10 mouse cellular contexts compared by ENCODE assay signal in the genomic region with DNA sequence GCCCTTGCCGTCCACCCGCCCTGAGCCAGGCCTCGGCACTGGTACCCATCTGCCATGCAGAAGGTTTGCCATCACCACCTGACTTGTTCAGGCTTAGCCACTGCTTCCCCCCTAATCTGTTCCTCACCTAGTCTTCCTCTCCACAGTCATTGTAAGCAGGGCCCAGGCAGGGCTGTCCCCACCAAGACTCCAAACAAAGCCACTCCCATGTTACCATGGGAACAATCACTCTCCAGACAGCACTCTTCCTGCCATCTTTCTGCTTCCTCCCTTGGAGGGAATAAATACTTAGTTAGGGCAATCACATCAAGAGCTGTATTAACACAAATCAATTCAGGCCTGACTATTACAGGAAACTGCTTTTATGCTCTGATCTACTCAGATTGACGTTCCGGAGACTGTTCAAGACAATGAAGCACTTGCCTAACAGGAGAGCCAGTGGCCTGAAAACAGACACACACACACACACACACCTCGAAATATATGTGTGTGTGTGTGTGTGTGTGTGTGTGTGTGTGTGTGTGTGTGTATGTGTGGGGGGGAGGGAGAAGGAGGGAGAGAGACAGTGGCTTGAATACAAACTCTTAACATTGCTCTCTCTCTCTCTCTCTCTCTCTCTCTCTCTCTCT. TPM values are rescaled to one million over a fixed set of nuclear protein-coding genes. Genes with fewer than 3 reads are reported as not detected.
A peak's percentile ranks its signal among the peaks of the same experiment; 100 is the strongest.
DNase-seq lines count a peak whose midpoint lies in the region; ATAC-seq lines count a peak whose summit lies in the region.
"Had no signal": no experiment of that assay in that cellular context is flagged by ENCODE, and none has a peak within 500 bp of the region (broad histone marks: within the 10 kb centered on the region; RNA-seq: fewer than 3 reads in every experiment).

No protein-coding gene starts in this region.

- peak; percentile 94 for ATAC-seq in neural tube, embryonic 11.5 days (ENCODE audit: insufficient read depth, low FRiP score, low TSS enrichment)
- ATAC-seq in heart, embryonic 14.5 days (ENCODE audit: insufficient number of reproducible peaks, insufficient read depth, low FRiP score, low read depth) = peak; percentile 81
- peak; percentile 97 for ATAC-seq in midbrain, embryonic 13.5 days

- H3K4me2 ChIP-seq in neural tube, embryonic 11.5 days (ENCODE audit: low read depth) = no peak overlapping the region
- H3K4me2 ChIP-seq in heart, embryonic 14.5 days (ENCODE audit: low read length) = peak overlapping the region; percentile 9; the same call in 1 of the 2 replicates
- H3K4me2 ChIP-seq in midbrain, embryonic 13.5 days (replicated peaks) = no peak overlapping the region
- H3K4me2 ChIP-seq: limb, embryonic 12.5 days had no signal

- H3K27me3 ChIP-seq in neural tube, embryonic 11.5 days (ENCODE audit: control insufficient read depth, insufficient read depth, low read length) = no peaks in the 10 kb centered on the region
- no peaks in the 10 kb centered on the region for H3K27me3 ChIP-seq in heart, embryonic 14.5 days (ENCODE audit: control insufficient read depth, insufficient read depth, low read length)
- no peaks in the 10 kb centered on the region for H3K27me3 ChIP-seq in midbrain, embryonic 13.5 days
- H3K27me3 ChIP-seq: limb, embryonic 12.5 days had no signal

- H3K9me3 ChIP-seq in neural tube, embryonic 11.5 days (ENCODE audit: control insufficient read depth, low read length) = no peaks in the 10 kb centered on the region
- no peaks in the 10 kb centered on the region for H3K9me3 ChIP-seq in heart, embryonic 14.5 days (ENCODE audit: control insufficient read depth, low read length)
- H3K9me3 ChIP-seq in midbrain, embryonic 13.5 days = no peaks in the 10 kb centered on the region
- H3K9me3 ChIP-seq: G1E; limb, embryonic 12.5 days had no signal

- H3K4me3 ChIP-seq in neural tube, embryonic 11.5 days (ENCODE audit: low read depth, low read length) = no peak overlapping the region
- no peak overlapping the region for H3K4me3 ChIP-seq in heart, embryonic 14.5 days (ENCODE audit: control insufficient read depth in 1 of 2, insufficient read depth in 1 of 2, low read depth in 1 of 2, low read length in 2 of 2)
- no peak overlapping the region for H3K4me3 ChIP-seq in midbrain, embryonic 13.5 days (replicated peaks)
- H3K4me3 ChIP-seq: limb, embryonic 12.5 days had no signal

- no peak for DNase-seq in neural tube, embryonic 11.5 days (ENCODE audit: low spot score)
- DNase-seq in neural tube, embryonic 10.5 days (ENCODE audit: extremely low spot score, low spot score) = no peak
- peak; percentile 47 for DNase-seq in kidney, postnatal 14 days
- DNase-seq in gastrocnemius, postnatal 10 days = no peak
- no peak for DNase-seq in right cerebral cortex, postnatal 10 days (ENCODE audit: low spot score in 2 of 2)
- DNase-seq in urinary bladder, postnatal 4 days (ENCODE audit: low spot score in 2 of 2) = no peak

- H3K9ac ChIP-seq in neural tube, embryonic 11.5 days (ENCODE audit: low read length) = no peak overlapping the region
- no peak overlapping the region for H3K9ac ChIP-seq in heart, embryonic 14.5 days (ENCODE audit: low read length)
- H3K9ac ChIP-seq in midbrain, embryonic 13.5 days (replicated peaks) = no peak overlapping the region
- H3K9ac ChIP-seq: limb, embryonic 12.5 days had no signal

- H3K27ac ChIP-seq in neural tube, embryonic 11.5 days (ENCODE audit: low read depth, low read length) = no peak overlapping the region
- H3K27ac ChIP-seq in heart, embryonic 14.5 days (replicated peaks in 1 of 2; ENCODE audit: control insufficient read depth in 1 of 2, insufficient read depth in 1 of 2, low read depth in 2 of 2, low read length in 2 of 2) = no peak overlapping the region
- H3K27ac ChIP-seq in midbrain, embryonic 13.5 days = peak overlapping the region; percentile 10; the same call in 1 of the 2 replicates
- H3K27ac ChIP-seq: limb, embryonic 12.5 days had no signal

- 0 out of 2 replicates have a peak, but pooled peaks cover 5% of the 10 kb centered on the region for H3K4me1 ChIP-seq in neural tube, embryonic 11.5 days (ENCODE audit: control insufficient read depth, insufficient read depth, low read length)
- peaks cover 2 to 6% of the 10 kb centered on the region in 2 experiments for H3K4me1 ChIP-seq in heart, embryonic 14.5 days (ENCODE audit: control insufficient read depth in 2 of 2, insufficient read depth in 2 of 2, low read length in 2 of 2)
- peaks cover 19% of the 10 kb centered on the region for H3K4me1 ChIP-seq in midbrain, embryonic 13.5 days (replicated peaks)

- H3K36me3 ChIP-seq in neural tube, embryonic 11.5 days (ENCODE audit: control insufficient read depth, insufficient read depth, low read length) = no peaks in the 10 kb centered on the region
- no peaks in the 10 kb centered on the region for H3K36me3 ChIP-seq in heart, embryonic 14.5 days (ENCODE audit: control insufficient read depth, insufficient read depth, low read length)
- no peaks in the 10 kb centered on the region for H3K36me3 ChIP-seq in midbrain, embryonic 13.5 days
- H3K36me3 ChIP-seq: G1E; limb, embryonic 12.5 days had no signal

- 63% methylated on average over 6 of the region's 6 CpGs for WGBS in neural tube, embryonic 11.5 days
- WGBS in heart, embryonic 14.5 days = 39% methylated on average over 6 of the region's 6 CpGs
- WGBS in midbrain, embryonic 13.5 days = 39% methylated on average over 6 of the region's 6 CpGs

RNA-seq across cellular contexts. Expression of a gene that starts 10.9 kb away (rescaled TPM):
- not detected in 2 replicates for polyA plus RNA-seq in neural tube, embryonic 11.5 days (2014; fragmentation: Nextera tagmentation; extraction: Ambion mirVana)
- 0.27 and 0.62 TPM in 2 replicates for polyA plus RNA-seq in heart, embryonic 14.5 days (2014; fragmentation: Nextera tagmentation; extraction: Ambion mirVana)
- polyA plus RNA-seq in midbrain, embryonic 13.5 days (2015; fragmentation: Nextera tagmentation; extraction: Ambion mirVana) = 0.98 and 1.3 TPM in 2 replicates
- not detected for total RNA-seq in gastrocnemius, postnatal 10 days (2021)
- polyA plus RNA-seq: G1E; limb, embryonic 12.5 days had no signal

RNA-seq across cellular contexts. Expression of a gene that starts 56.4 kb away (rescaled TPM):
- not detected in 2 replicates for polyA plus RNA-seq in neural tube, embryonic 11.5 days (2014; fragmentation: Nextera tagmentation; extraction: Ambion mirVana)
- polyA plus RNA-seq in heart, embryonic 14.5 days (2014; fragmentation: Nextera tagmentation; extraction: Ambion mirVana) = not detected in 2 replicates
- polyA plus RNA-seq in midbrain, embryonic 13.5 days (2015; fragmentation: Nextera tagmentation; extraction: Ambion mirVana) = not detected in 2 replicates
- not detected for total RNA-seq in gastrocnemius, postnatal 10 days (2021)
- polyA plus RNA-seq: G1E; limb, embryonic 12.5 days had no signal
